In genomic region chr5:4918376-4918775, GRCm38 (mm10) we compare ENCODE assay signal across 8 mouse cellular contexts.
DNase-seq lines count a peak whose midpoint lies in the region; ATAC-seq and TF ChIP-seq lines count a peak whose summit lies in the region.

No protein-coding gene starts in this region.

- H3K9ac ChIP-seq in ES-E14 (ENCODE audit: insufficient read depth, low read depth, low read length, poor library complexity, severe bottlenecking): no peak overlapping the region
- no peak overlapping the region for H3K9ac ChIP-seq in forebrain, embryonic 13.5 days
- no peak overlapping the region for H3K9ac ChIP-seq in limb, embryonic 13.5 days
- H3K9ac ChIP-seq in neural tube, embryonic 11.5 days (ENCODE audit: low read length): no peak overlapping the region

- H3K36me3 ChIP-seq in C2C12 (ENCODE audit: control insufficient read depth, insufficient read depth): no peaks in the 10 kb centered on the region
- H3K36me3 ChIP-seq in ES-E14 (ENCODE audit: control insufficient read depth, insufficient read depth, low read length, poor library complexity, severe bottlenecking): no peaks in the 10 kb centered on the region
- no peaks in the 10 kb centered on the region for H3K36me3 ChIP-seq in forebrain, embryonic 13.5 days (ENCODE audit: poor library complexity, severe bottlenecking)
- H3K36me3 ChIP-seq in kidney, adult 2 months (ENCODE audit: control insufficient read depth, insufficient read depth, low read length): no peaks in the 10 kb centered on the region
- no peaks in the 10 kb centered on the region for H3K36me3 ChIP-seq in limb, embryonic 13.5 days
- no peaks in the 10 kb centered on the region for H3K36me3 ChIP-seq in neural tube, embryonic 11.5 days (ENCODE audit: control insufficient read depth, insufficient read depth, low read length)

- DNase-seq in ES-E14 (ENCODE audit: low read depth, low spot score): peak; percentile 30
- DNase-seq in kidney, adult 2 months: peak; percentile 65
- DNase-seq in neural tube, embryonic 11.5 days (ENCODE audit: low spot score): peak; percentile 65

- WGBS in forebrain, embryonic 13.5 days: 7% methylated on average over 6 of the region's 6 CpGs
- 7% methylated on average over 6 of the region's 6 CpGs for WGBS in kidney, adult 2 months
- WGBS in limb, embryonic 13.5 days: 15% methylated on average over 6 of the region's 6 CpGs
- 19% methylated on average over 6 of the region's 6 CpGs for WGBS in neural tube, embryonic 11.5 days

- no peaks in the 10 kb centered on the region for H3K4me1 ChIP-seq in ES-E14 (ENCODE audit: control insufficient read depth in 2 of 2, insufficient read depth in 2 of 2, low read length in 2 of 2, poor library complexity in 1 of 2)
- peaks cover 16% of the 10 kb centered on the region for H3K4me1 ChIP-seq in forebrain, embryonic 13.5 days
- no peaks in the 10 kb centered on the region; the same call in 1 of the 2 replicates for H3K4me1 ChIP-seq in kidney, adult 2 months (ENCODE audit: control insufficient read depth, insufficient read depth, low read length)
- no peaks in the 10 kb centered on the region for H3K4me1 ChIP-seq in limb, embryonic 13.5 days
- H3K4me1 ChIP-seq in neural tube, embryonic 11.5 days (ENCODE audit: control insufficient read depth, insufficient read depth, low read length): no peaks in the 10 kb centered on the region

- no peak overlapping the region for H3ac ChIP-seq in C2C12 (ENCODE audit: control insufficient read depth, insufficient read length, low read depth)

- in situ Hi-C loops in ES-E14 (cut with MboI; ENCODE audit: low sequenced_read_pairs in 2 of 2, unreplicated experiment in 2 of 2): no loop called here

- no peaks in the 10 kb centered on the region for H3K27me3 ChIP-seq in C2C12 (ENCODE audit: control insufficient read depth, insufficient read depth, insufficient read length)
- H3K27me3 ChIP-seq in forebrain, embryonic 13.5 days: no peaks in the 10 kb centered on the region
- no peaks in the 10 kb centered on the region for H3K27me3 ChIP-seq in kidney, adult 2 months (replicated peaks; ENCODE audit: control insufficient read depth, insufficient read depth, low read length)
- 0 out of 2 replicates have a peak, but pooled peaks cover 3% of the 10 kb centered on the region for H3K27me3 ChIP-seq in limb, embryonic 13.5 days
- H3K27me3 ChIP-seq in neural tube, embryonic 11.5 days (ENCODE audit: control insufficient read depth, insufficient read depth, low read length): no peaks in the 10 kb centered on the region

- H3K4me2 ChIP-seq in forebrain, embryonic 13.5 days: no peak overlapping the region
- no peak overlapping the region for H3K4me2 ChIP-seq in limb, embryonic 13.5 days (replicated peaks)
- H3K4me2 ChIP-seq in neural tube, embryonic 11.5 days (ENCODE audit: low read depth): no peak overlapping the region

- TF ChIP-seq CTCF in C2C12 (IDR thresholded peaks at IDR 0.05; ENCODE audit: control insufficient read depth, insufficient read depth, insufficient read length): peak; percentile 59
- TF ChIP-seq CTCF in kidney, adult 2 months (conservative IDR thresholded peaks at IDR 0.05; ENCODE audit: insufficient read depth, insufficient read length, low read depth, low read length): peak; percentile 83

- no peaks in the 10 kb centered on the region for H3K79me2 ChIP-seq in C2C12 (ENCODE audit: control insufficient read depth, insufficient read depth)

- no peaks in the 10 kb centered on the region for H3K9me3 ChIP-seq in ES-E14 (ENCODE audit: control insufficient read depth, insufficient read depth, low read depth, low read length)
- no peaks in the 10 kb centered on the region for H3K9me3 ChIP-seq in forebrain, embryonic 13.5 days (replicated peaks)
- no peaks in the 10 kb centered on the region for H3K9me3 ChIP-seq in limb, embryonic 13.5 days
- no peaks in the 10 kb centered on the region for H3K9me3 ChIP-seq in neural tube, embryonic 11.5 days (ENCODE audit: control insufficient read depth, low read length)

- TF ChIP-seq POLR2A in kidney, adult 2 months (IDR thresholded peaks at IDR 0.05; ENCODE audit: low read depth, low read length): no peak

- H3K27ac ChIP-seq in ES-E14 (ENCODE audit: insufficient read depth, low read depth, low read length, poor library complexity, severe bottlenecking): no peak overlapping the region
- no peak overlapping the region for H3K27ac ChIP-seq in forebrain, embryonic 13.5 days
- H3K27ac ChIP-seq in kidney, adult 2 months (ENCODE audit: insufficient read depth, low read depth, low read length): no peak overlapping the region
- no peak overlapping the region for H3K27ac ChIP-seq in limb, embryonic 13.5 days
- H3K27ac ChIP-seq in neural tube, embryonic 11.5 days (ENCODE audit: low read depth, low read length): no peak overlapping the region

- no peaks in the 10 kb centered on the region for H3K79me3 ChIP-seq in C2C12 (ENCODE audit: low read depth)

- H3K4me3 ChIP-seq in C2C12 (ENCODE audit: insufficient read depth, poor library complexity, severe bottlenecking) (no peak overlapping the region), ES-E14 (ENCODE audit: insufficient read depth in 1 of 2, low read depth in 1 of 2, low read length in 2 of 2, poor library complexity in 1 of 2, severe bottlenecking in 1 of 2) (no peak overlapping the region)
- no peak overlapping the region for H3K4me3 ChIP-seq in forebrain, embryonic 13.5 days
- H3K4me3 ChIP-seq in kidney, adult 2 months (ENCODE audit: insufficient read depth, low read depth, low read length): no peak overlapping the region
- no peak overlapping the region for H3K4me3 ChIP-seq in limb, embryonic 13.5 days
- no peak overlapping the region for H3K4me3 ChIP-seq in neural tube, embryonic 11.5 days (ENCODE audit: low read depth, low read length)

- ATAC-seq in cerebellum, adult (ENCODE audit: insufficient number of reproducible peaks, low FRiP score, low TSS enrichment): peak; percentile 57; the same call in 1 of the 2 replicates
- peak; percentile 48; the same call in 1 of the 2 replicates for ATAC-seq in forebrain, embryonic 13.5 days
- peak; percentile 40; the same call in 1 of the 2 replicates for ATAC-seq in limb, embryonic 13.5 days (ENCODE audit: low FRiP score, low read depth)
- ATAC-seq in neural tube, embryonic 11.5 days (ENCODE audit: insufficient read depth, low FRiP score, low TSS enrichment): no peak
- no peak; the same call in 1 of the 2 replicates for ATAC-seq in erythroblast, adult 5-6 weeks (replicated peaks; ENCODE audit: low FRiP score, poor library complexity, severe bottlenecking)

TF ChIP-seq in C2C12, 6 proteins besides CTCF, POLR2A, EP300 and RAD21:
- no peak for TF ChIP-seq USF1 (IDR thresholded peaks at IDR 0.05; ENCODE audit: low read depth)
- no peak for TF ChIP-seq MAX (IDR thresholded peaks at IDR 0.05)
- no peak for TF ChIP-seq CEBPB (IDR thresholded peaks at IDR 0.05; ENCODE audit: low read depth)
- TF ChIP-seq MYOD1 (IDR thresholded peaks at IDR 0.05; ENCODE audit: control insufficient read depth, insufficient read length, low read depth): no peak
- no peak for TF ChIP-seq MYOG (IDR thresholded peaks at IDR 0.05; ENCODE audit: control insufficient read depth, extremely low read depth, insufficient read length)
- no peak for TF ChIP-seq FOSL1 (IDR thresholded peaks at IDR 0.05; ENCODE audit: insufficient read depth, low read length, poor library complexity, severe bottlenecking)
TF ChIP-seq in C2C12: peak in this region for 0.

TF ChIP-seq in ES-E14, 5 proteins besides CTCF, POLR2A, EP300 and RAD21:
- TF ChIP-seq CHD2 (IDR thresholded peaks at IDR 0.05; ENCODE audit: low read depth, low read length): no peak
- no peak for TF ChIP-seq ZNF384 (IDR thresholded peaks at IDR 0.05; ENCODE audit: low read depth, low read length)
- no peak for TF ChIP-seq ZC3H11A (IDR thresholded peaks at IDR 0.05; ENCODE audit: borderline replicate concordance, low read depth, low read length)
- TF ChIP-seq HCFC1 (IDR thresholded peaks at IDR 0.05; ENCODE audit: borderline replicate concordance, insufficient read depth, low read length): no peak
- TF ChIP-seq MAFK (IDR thresholded peaks at IDR 0.05; ENCODE audit: insufficient read depth, low read depth, low read length): peak; percentile 51; the same call in 1 of the 2 replicates

Comparison
In these comparisons a context has a peak if more than half of its experiments do, and no peak if none do; other contexts are left out.
1. ATAC-seq: peak in cerebellum, adult (single experiment), forebrain, embryonic 13.5 days (single experiment) and limb, embryonic 13.5 days (single experiment); none in neural tube, embryonic 11.5 days (single experiment) and erythroblast, adult 5-6 weeks (single experiment).
2. Peak in every context shown above with its lines, with median percentiles within 50 percentile points of each other: DNase-seq.